Mouse (Mus musculus) liver, embryonic 14.5 days (tissue): ENCODE measurements around the gene Lyl1.

Experiments
- CTCF ChIP-seq: IDR thresholded peaks from 2 replicates; pipeline ENCODE4 v1.5.1; 2016; ENCODE audit warnings: antibody characterized with exemption, low read depth, control low read depth
- EP300 ChIP-seq: IDR thresholded peaks from 2 replicates; pipeline ENCODE4 v1.6.1; 2016; ENCODE audit warnings: antibody characterized with exemption, low read depth

DNA sequence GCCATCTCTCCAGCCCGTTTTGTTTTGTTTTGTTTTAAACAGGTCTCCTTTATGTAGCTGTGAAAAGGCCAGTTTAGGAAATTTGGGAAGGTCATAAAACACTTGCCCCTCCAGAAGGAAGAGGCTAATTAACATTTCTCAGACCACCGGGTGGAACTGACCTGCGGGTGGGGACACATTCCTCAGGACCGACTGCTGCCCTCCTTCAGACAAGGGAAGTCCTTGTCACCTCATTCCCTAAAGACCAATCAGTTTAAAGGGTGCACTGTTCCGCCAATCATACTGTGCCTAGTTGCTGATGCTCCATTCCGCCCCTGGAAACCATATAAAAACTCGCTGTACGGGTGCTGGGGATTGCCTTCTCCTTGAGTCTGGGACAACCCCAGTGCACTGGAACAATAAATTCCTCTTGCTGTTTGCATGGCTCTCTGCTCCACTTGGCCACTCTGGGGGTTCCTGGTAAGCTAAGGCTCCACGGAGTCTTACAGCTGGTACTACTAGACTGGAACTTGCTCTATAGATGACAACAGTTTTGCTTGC is 48.1 kb upstream of the Lyl1 start:
- TF ChIP-seq CTCF, result no peak
- TF ChIP-seq EP300, result no peak
